Mouse (Mus musculus) ovary, postnatal 14 days (tissue): ENCODE measurements at regions not wholly inside any gene's neighbourhood (a gene's known extent, or its start where the extent isn't known, plus 50 kb on each side); places are given as distances from the start of the nearest gene placed in this dataset.

Experiments
- DNase-seq: peaks from one replicate; pipeline ENCODE4 v3.0.0; 2022; ENCODE audit warnings: low spot score

GRCm38 (mm10) chr9:61500851-61501250 is 128.7 kb downstream of the Tle3 start:
- DNase-seq, result no peak

- DNase-seq, result no peak
Observed at GRCm38 (mm10) chr9:61492896-61493295, 120.7 kb downstream of the Tle3 start.

GRCm38 (mm10) chr9:61491131-61491712 is 119.1 kb downstream of the Tle3 start:
- DNase-seq, result no peak

GRCm38 (mm10) chr9:61489983-61490382 is 117.8 kb downstream of the Tle3 start:
- DNase-seq, result no peak

DNA sequence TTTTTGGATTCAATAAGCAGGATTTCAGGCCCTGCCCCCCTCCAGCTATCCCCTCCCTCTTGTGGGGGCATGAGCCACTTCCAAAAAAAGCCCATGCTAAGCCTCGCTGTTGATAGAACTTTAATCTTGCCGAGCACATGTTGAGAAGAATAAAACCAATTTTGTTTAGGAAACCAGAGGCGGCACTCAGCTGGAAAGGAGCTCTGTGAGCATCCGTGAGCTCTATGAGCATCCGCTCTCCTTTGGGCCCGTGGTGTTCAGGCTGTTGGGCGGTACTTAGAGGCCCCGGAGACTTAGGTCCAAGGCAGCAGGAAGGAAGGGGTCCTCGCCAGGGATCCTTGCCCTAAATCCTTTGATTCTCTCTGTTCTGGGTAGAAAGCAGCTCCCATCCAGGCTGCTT is 117.0 kb downstream of the Tle3 start:
- no peak for DNase-seq

- DNase-seq, result no peak
Observed at GRCm38 (mm10) chr9:61487824-61488223, 115.7 kb downstream of the Tle3 start.

DNA sequence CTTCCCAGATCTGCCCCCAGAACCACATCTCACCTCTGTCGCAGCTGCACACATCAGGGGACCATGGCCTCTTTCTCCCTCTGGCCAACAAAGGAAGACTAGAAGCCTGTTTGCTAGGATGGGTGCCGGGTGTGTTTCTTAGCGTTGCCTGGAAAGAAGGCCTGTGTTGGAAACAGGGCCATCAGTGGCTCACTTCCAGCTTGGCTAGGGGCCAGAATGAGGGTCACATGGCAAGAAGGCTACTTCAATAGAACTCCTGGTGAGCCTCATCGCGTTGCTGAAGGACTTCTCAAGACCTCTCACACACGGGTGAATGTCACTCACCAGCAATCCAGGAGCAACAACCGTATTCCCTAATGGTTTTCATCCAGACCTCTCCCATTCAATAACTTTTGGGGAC is 115.0 kb downstream of the Tle3 start:
- no peak for DNase-seq

DNA sequence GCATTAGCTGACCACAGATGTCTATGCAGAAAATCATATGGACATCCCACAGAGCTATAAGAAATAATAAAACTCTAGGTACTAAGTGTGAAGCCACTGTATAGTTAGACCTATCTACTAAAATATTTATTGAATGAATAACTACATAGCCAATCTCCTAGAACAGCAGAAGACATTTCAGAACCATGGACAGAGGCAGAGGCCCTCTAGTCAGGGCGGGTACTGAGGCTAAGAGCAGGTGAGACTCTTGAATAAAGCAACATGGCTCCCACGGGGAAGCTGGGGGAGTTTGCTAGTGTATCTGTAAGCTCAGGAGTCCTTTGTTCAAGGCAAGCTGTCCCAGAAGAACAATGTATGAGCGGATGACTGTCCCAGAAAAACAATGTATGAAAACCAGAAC is 112.2 kb downstream of the Tle3 start:
- DNase-seq, result peak; percentile 45

DNA sequence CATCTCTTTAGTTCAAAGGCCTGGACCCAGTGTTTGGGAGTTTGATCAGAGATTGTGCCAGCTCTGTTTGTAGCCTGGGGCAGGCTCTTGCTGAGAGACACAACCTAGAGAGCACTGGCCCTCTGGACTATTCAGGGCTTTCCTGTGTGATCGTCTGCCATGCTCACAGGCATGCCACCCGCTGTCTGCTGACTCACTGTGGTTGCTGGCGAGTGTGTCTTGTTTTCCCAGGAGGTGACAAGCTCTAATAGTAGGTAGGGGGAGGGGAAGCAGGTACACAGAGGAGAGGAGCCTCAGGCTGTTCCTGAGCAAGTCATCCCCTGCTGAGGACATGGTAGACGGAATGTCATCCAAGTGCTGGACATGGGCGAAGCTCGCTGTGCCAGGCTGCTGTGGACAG is 107.5 kb downstream of the Tle3 start:
- DNase-seq, result no peak

DNA sequence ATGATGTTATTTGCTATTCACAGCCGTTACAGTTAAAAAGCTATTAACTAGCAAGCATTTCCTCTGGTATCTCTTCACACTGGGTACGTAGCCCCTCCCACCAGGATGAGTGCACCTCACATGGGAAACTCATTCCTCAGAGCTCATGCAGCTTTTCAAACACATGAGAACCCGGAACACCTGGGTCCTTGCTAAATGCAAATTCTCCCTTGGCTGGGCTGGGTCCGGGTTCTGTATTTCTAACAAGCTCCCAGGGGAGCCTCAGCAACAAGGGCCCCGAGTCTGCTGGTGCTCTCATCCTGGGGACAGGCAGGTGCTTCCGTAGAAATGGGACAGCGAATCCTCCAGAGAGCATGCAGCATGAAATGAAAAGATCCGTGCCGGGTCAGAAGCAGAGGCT is 106.7 kb downstream of the Tle3 start:
- DNase-seq, result no peak

DNA sequence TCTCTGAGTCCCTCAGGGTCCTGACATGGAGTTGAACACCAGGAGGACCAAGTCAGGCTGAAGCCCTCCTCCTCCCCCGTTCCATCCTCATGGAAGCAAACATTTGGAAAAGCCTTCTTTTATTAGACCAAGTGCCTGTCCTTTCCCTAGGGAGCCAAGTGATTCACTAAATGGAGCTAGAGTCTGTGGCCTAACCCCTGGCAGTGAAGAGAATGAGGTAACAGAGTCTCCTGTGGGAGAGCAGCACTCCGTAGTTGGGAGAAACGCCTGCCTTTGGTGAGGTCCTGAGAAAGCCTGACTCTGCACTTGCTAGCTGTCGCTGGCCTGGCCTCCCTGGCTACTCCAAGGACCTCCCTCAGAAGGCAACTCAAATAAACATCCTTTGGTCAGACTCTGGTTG is 104.2 kb downstream of the Tle3 start:
- no peak for DNase-seq

DNA sequence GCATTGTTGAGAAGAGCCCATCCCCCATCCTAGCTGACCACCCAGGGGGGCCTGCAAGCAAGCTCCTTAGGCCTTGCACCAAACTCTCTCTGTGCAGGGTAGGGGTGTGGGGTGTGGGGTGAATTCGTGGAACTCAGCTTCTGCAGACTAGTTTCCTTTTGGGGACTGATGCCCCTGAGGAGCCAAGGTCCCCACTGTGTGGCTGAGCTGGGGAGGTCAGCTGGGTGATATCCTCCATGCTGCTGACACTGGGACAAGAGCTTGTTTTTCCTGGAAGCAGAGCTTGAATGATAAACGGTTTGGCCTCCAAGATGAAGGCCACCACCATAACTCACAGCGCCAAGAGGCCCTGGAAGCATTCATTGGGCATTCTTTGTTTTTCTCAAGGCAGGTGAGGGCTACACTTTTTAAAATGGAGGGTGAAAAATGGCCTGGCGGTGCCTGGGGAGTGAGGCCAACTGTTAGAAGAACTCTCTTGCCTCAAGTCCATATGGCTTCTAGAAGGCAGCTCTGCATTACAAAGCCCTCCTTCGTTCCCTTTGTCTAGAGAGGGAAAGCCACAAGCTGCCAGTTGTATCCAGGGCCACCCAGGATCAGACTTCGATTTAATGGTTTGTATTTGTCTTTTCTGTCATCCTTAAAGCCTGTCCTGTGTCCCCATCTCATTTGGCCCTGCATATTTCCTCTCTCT is 98.8 kb downstream of the Tle3 start:
- no peak for DNase-seq

DNA sequence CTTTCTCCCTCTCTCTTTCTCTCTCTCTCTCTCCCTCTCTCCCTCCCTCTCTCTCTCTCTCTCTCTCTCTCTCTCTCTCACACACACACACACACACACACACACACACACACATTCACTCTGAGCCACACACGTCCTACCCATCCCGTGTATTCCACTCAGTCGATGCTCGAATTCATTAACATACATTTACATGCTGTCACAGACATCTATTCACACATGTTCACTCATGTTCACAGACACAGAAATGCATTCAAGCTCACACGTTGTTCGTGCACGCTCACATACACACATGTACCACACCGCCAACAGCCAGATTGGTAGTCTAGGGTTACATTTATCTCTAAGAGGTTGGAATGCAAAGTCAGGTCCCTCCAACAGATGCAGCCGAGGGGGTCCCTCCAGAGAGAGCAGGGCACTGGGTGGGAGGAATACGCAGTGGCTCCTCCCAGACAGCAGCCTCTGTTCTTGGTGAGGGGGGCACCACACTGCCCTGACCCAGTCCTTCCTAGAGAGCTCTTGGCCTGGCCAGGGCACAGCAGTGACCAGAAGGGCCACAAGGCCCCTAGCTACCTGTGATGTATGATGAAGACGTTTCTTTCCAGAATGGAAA is 96.8 kb downstream of the Tle3 start:
- DNase-seq, result no peak

DNA sequence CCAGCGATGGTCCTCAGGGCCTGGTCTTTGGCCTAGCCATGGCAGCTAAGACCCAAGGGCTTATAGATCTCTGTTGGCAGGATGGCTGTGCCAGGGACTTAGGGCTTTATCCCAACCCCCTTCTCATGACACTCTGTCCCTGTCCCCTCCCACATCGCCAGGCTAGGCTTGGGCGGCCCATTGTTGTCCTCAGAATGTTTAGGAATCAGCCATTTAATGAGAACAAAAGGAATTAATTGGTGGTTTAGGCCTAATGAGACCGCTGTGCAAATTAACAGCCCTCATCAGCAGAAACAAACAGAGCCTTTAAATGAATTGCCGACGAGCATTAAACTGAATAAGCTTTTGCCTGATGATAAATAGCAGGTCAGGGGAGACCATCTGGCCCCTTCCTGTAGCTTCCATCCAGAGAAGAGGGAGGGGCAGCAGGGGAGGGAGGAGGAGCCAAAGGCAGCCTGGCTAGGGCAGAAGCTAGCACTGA is 96.2 kb downstream of the Tle3 start:
- DNase-seq, result no peak
